Mouse (Mus musculus): ENCODE data around the gene Dek.

DNA sequence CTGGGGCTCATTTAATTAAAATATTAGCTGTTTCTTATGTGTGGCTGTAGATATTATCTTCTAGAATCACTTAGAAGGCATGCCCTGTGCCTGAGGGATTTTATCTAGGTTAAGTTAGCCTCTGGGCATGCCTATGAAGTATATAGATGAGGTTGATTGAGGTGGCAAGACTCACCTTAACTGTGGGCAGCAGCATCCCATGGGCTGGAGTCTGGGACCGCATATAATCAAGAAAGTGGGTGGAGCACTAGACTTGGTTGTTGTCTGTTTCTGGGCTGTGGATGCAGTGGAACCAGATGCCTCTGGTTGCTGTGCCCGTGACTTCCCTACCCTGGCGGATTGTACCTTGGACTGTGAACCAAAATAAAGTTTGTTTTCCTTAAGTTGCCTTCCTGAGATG, 6.1 kb upstream of the Dek start:
- TF ChIP-seq POLR2A (IDR thresholded peaks at IDR 0.05; ENCODE audit: borderline replicate concordance, extremely low read depth, low read depth, low read length) (no peak), CTCF (IDR thresholded peaks at IDR 0.05; ENCODE audit: insufficient read depth, low read length) (no peak)

Measured in lung, adult 2 months (tissue).